Mouse (Mus musculus): Measurements from ENCODE around the gene Sept14.

Gene Sept14

DNA sequence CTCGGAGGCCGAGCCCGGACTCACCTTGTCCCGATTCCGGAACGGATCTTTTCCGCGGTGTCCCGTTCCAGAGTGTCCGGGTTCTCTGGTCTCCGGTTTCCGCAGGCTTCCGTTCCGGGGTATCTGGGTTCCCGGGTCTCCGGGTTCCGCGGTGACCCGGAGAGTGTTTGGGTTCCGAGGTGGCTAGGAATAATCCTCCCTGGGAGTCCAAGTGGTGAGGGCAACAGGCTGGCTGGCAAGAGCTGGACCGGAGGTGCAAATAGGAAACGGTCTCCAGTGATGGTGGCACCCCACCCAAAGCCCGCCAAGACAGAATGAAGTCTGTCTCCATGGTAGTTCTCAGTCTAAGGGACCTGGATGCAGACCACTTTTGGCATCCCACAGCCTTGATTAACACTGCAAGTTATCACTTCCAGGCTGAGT, 38.3 kb downstream of the Sept14 start, which contains the start of gene Zfp11:
Gene Zfp11, minus strand, starts transcription at position 64 of the 423 bp plus-strand sequence.
- peak; percentile 76; the same call in 1 of the 2 replicates for ATAC-seq (ENCODE audit: insufficient number of reproducible peaks, low FRiP score, low TSS enrichment)

DNA sequence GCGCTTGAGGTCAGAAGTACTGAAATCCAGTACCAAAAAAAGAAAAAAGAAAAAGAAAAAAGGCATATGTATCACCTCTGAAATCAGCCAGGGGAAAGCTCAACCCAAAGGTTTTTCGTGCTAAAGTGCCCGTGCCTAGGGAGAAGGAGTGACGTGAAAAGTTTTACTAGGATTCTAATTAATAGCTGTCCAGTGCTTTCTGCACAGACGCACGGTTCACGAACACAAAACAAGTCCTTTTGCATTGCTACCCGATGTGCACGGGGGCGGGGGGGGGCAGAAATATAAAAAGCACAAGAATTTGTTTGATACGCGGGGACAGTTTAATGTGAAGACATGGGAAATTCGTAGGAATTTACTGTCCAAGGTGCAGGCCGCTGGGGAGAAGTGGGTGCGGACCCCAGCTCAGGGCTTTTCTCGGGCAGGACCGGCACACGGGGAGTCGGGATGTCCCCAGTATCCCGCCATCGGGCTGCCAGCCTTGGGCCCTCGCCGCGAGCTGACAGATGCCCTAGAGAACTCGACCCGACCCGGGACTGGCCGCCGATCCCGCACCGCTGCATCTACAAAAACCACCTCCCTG, 38.8 kb downstream of the Sept14 start:
- no peak; the same call in 1 of the 2 replicates for ATAC-seq (ENCODE audit: insufficient number of reproducible peaks, low FRiP score, low TSS enrichment)

DNA sequence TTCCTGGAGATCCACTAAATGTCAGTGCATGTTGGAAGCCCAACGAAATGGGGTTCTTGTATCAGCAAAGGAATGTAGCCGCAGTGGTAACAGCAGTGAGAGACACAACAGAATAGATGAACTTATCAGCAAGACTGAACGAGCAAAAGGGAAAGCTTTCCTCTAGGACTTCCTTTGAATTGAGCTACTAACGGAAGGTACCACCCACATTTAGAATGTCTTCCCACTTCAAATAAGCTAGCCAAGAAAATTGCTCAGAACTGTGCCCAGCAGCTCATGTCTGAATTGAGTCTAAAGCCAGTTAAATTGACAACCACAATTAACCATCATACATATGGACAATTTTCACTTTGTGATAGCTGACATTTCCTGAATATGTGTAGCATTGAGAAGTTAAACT, 40.5 kb downstream of the Sept14 start:
- no peak for ATAC-seq (ENCODE audit: insufficient number of reproducible peaks, low FRiP score, low TSS enrichment)

- ATAC-seq (ENCODE audit: insufficient number of reproducible peaks, low FRiP score, low TSS enrichment) = no peak
Observed at GRCm38 (mm10) chr5:129666271-129666909, 41.9 kb downstream of the Sept14 start.

DNA sequence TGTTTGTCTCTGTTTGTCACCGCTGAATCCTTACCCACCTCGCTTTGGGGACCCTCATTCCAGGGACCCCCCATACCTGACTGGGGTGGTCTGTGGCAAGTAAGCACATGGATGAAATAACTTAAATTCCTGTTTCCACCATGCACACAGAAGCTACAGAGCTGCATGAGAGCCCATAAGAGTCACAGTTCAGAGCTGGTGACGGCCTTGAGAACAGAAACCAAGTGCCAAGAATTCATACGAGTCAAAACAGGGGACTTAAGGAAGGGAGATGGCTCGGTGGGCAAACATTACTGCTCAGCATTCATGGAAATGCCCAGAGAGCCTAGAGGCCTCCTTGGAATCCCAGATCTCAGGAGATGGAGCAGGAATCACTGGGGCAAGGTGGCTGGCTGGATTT, 44.2 kb downstream of the Sept14 start:
- ATAC-seq (ENCODE audit: insufficient number of reproducible peaks, low FRiP score, low TSS enrichment) = no peak

- ATAC-seq (ENCODE audit: insufficient number of reproducible peaks, low FRiP score, low TSS enrichment) = no peak
Observed at GRCm38 (mm10) chr5:129657931-129658330, 50.4 kb downstream of the Sept14 start.

- ATAC-seq (ENCODE audit: insufficient number of reproducible peaks, low FRiP score, low TSS enrichment) = no peak
Observed at GRCm38 (mm10) chr5:129657016-129657415, 51.3 kb downstream of the Sept14 start.

GRCm38 (mm10) chr5:129650858-129651257, 57.5 kb downstream of the Sept14 start:
- ATAC-seq (ENCODE audit: insufficient number of reproducible peaks, low FRiP score, low TSS enrichment) = no peak
